Comparison of ENCODE assay signal across 8 mouse cellular contexts in genomic region chr11:115766356-115766943, GRCm38 (mm10). TPM values are rescaled to one million over a fixed set of nuclear protein-coding genes. Genes with fewer than 3 reads are reported as not detected.
DNase-seq lines count a peak whose midpoint lies in the region; ATAC-seq and TF ChIP-seq lines count a peak whose summit lies in the region.

No protein-coding gene starts in this region.

- H3K27me3 ChIP-seq in spleen, adult 2 months (ENCODE audit: control insufficient read depth, insufficient read depth, low read length) = no peaks in the 10 kb centered on the region
- no peaks in the 10 kb centered on the region for H3K27me3 ChIP-seq in kidney, embryonic 14.5 days (ENCODE audit: control insufficient read depth, insufficient read depth, low read length)

- peak overlapping the region; percentile 93; the same call in 1 of the 2 replicates for H3K4me3 ChIP-seq in spleen, adult 2 months (ENCODE audit: extremely low read depth, insufficient read depth, insufficient read length)
- H3K4me3 ChIP-seq in kidney, embryonic 14.5 days (ENCODE audit: low read length) = peak overlapping the region; percentile 81

- H3K9me3 ChIP-seq in kidney, embryonic 14.5 days (ENCODE audit: control insufficient read depth, low read length) = no peaks in the 10 kb centered on the region

- ATAC-seq in kidney, embryonic 14.5 days (ENCODE audit: low FRiP score, low TSS enrichment) = no peak

- H3K4me2 ChIP-seq in kidney, embryonic 14.5 days (replicated peaks; ENCODE audit: low read depth, low read length) = peak overlapping the region; percentile 80

- no peak for TF ChIP-seq POLR2A in spleen, adult 2 months (IDR thresholded peaks at IDR 0.05; ENCODE audit: low read depth, low read length)

- 34% methylated on average over 13 of the region's 13 CpGs for WGBS in spleen, adult 2 months
- WGBS in kidney, embryonic 14.5 days = 23% methylated on average over 13 of the region's 13 CpGs

- H3K4me1 ChIP-seq in spleen, adult 2 months (ENCODE audit: control insufficient read depth, insufficient read depth, insufficient read length) = peaks cover 5% of the 10 kb centered on the region; the same call in 1 of the 2 replicates
- H3K4me1 ChIP-seq in kidney, embryonic 14.5 days (ENCODE audit: control insufficient read depth, insufficient read depth, low read length) = peaks cover 24% of the 10 kb centered on the region

- 0 out of 2 replicates have a peak overlapping the region, but pooled peaks have one; percentile 55 for H3K27ac ChIP-seq in spleen, adult 2 months (ENCODE audit: insufficient read depth, low read length)
- H3K27ac ChIP-seq in kidney, embryonic 14.5 days (ENCODE audit: low read depth, low read length) = peak overlapping the region; percentile 87

- peak overlapping the region; percentile 78 for H3K9ac ChIP-seq in kidney, embryonic 14.5 days (ENCODE audit: low read depth, low read length)

- H3K36me3 ChIP-seq in spleen, adult 2 months (ENCODE audit: control insufficient read depth, insufficient read depth, low read length) = no peaks in the 10 kb centered on the region
- H3K36me3 ChIP-seq in kidney, embryonic 14.5 days (ENCODE audit: control insufficient read depth, insufficient read depth, low read length) = no peaks in the 10 kb centered on the region

- DNase-seq in spleen, adult 2 months (ENCODE audit: low read depth in 1 of 2, low spot score in 2 of 2) = no peak
- no peak for DNase-seq in spleen, postnatal 36 days (ENCODE audit: low spot score in 2 of 2)
- DNase-seq in heart, adult 8-10 months (ENCODE audit: low spot score) = peak; percentile 61
- peak; percentile 47 for DNase-seq in lung, postnatal 14 days
- no peak for DNase-seq in layer of hippocampus, postnatal 14 days (ENCODE audit: low spot score in 2 of 2)
- no peak for DNase-seq in left cerebral cortex, postnatal 36 days (ENCODE audit: low spot score in 2 of 2)
- no peak for DNase-seq in left cerebral cortex, postnatal 14 days (ENCODE audit: low spot score in 2 of 2)

- TF ChIP-seq CTCF in spleen, adult 2 months (IDR thresholded peaks at IDR 0.05; ENCODE audit: extremely low read depth, insufficient read depth, insufficient read length, insufficient replicate concordance) = no peak

- intact Hi-C loops in left cerebral cortex, postnatal 36 days (cut with DNase I) = loop anchor here (5.0 kb wide), 2 partner anchors 44 to 46 kb away; partner anchors contain the start of genes Caskin2 and Tsen54
- intact Hi-C loops in left cerebral cortex, postnatal 14 days (cut with DNase I) = no loop called here

RNA-seq across cellular contexts. Expression of gene Tmem94, which starts 1.2 kb away (rescaled TPM):
- polyA plus RNA-seq in spleen, adult 2 months (2012; rRNA removed) = 42.0 and 56.3 TPM in 2 replicates
- 100 to 1,000 TPM in 2 of 4 experiments, 10 to 100 TPM in 2; 96.2 to 103 (median 100) TPM for total RNA-seq in heart, adult 8-10 months (2022)
- polyA plus RNA-seq in kidney, embryonic 14.5 days (2014; fragmentation: Nextera tagmentation; extraction: Ambion mirVana) = 12.4 and 19.9 TPM in 2 replicates
- 10 to 100 TPM; 37.8 to 42.3 TPM for total RNA-seq in layer of hippocampus, postnatal 14 days (2021)
- 10 to 100 TPM; 54.9 to 69.9 TPM for total RNA-seq in left cerebral cortex, postnatal 36 days (2021)
- 10 to 100 TPM; 48.1 to 51.4 TPM for total RNA-seq in left cerebral cortex, postnatal 14 days (2021)

RNA-seq across cellular contexts. Expression of gene Caskin2, which starts 47.0 kb away (rescaled TPM):
- polyA plus RNA-seq in spleen, adult 2 months (2012; rRNA removed) = 13.2 and 15.9 TPM in 2 replicates
- total RNA-seq in heart, adult 8-10 months (2022) = 10 to 100 TPM; 40.3 to 48.2 (median 44.7) TPM
- polyA plus RNA-seq in kidney, embryonic 14.5 days (2014; fragmentation: Nextera tagmentation; extraction: Ambion mirVana) = 14.2 and 17.5 TPM in 2 replicates
- total RNA-seq in layer of hippocampus, postnatal 14 days (2021) = 10 to 100 TPM; 22.0 to 24.8 TPM
- total RNA-seq in left cerebral cortex, postnatal 36 days (2021) = 10 to 100 TPM; 19.1 to 19.9 TPM
- total RNA-seq in left cerebral cortex, postnatal 14 days (2021) = 10 to 100 TPM; 18.7 to 21.3 TPM

RNA-seq across cellular contexts. Expression of gene Tsen54, which starts 48.1 kb away (rescaled TPM):
- polyA plus RNA-seq in spleen, adult 2 months (2012; rRNA removed) = 30.8 and 42.9 TPM in 2 replicates
- total RNA-seq in heart, adult 8-10 months (2022) = 1 to 10 TPM; 6.9 to 8.8 (median 7.5) TPM
- 26.2 and 34.9 TPM in 2 replicates for polyA plus RNA-seq in kidney, embryonic 14.5 days (2014; fragmentation: Nextera tagmentation; extraction: Ambion mirVana)
- 10 to 100 TPM; 12.4 to 15.0 TPM for total RNA-seq in layer of hippocampus, postnatal 14 days (2021)
- total RNA-seq in left cerebral cortex, postnatal 36 days (2021) = 10 to 100 TPM; 10.6 to 16.0 TPM
- 10 to 100 TPM; 12.7 to 15.3 TPM for total RNA-seq in left cerebral cortex, postnatal 14 days (2021)

RNA-seq across cellular contexts. Expression of gene Llgl2, which starts 57.4 kb away (rescaled TPM):
- polyA plus RNA-seq in spleen, adult 2 months (2012; rRNA removed) = 26.1 and 26.7 TPM in 2 replicates
- 10 to 100 TPM; 15.7 to 31.8 (median 20.3) TPM for total RNA-seq in heart, adult 8-10 months (2022)
- polyA plus RNA-seq in kidney, embryonic 14.5 days (2014; fragmentation: Nextera tagmentation; extraction: Ambion mirVana) = 24.3 and 28.7 TPM in 2 replicates
- total RNA-seq in layer of hippocampus, postnatal 14 days (2021) = 1 to 10 TPM; 2.3 to 3.2 TPM
- total RNA-seq in left cerebral cortex, postnatal 36 days (2021) = 1 to 10 TPM; 2.6 to 3.9 TPM
- total RNA-seq in left cerebral cortex, postnatal 14 days (2021) = 1 to 10 TPM; 2.8 to 3.4 TPM

RNA-seq across cellular contexts. Expression of gene Grb2, which starts 58.1 kb away (rescaled TPM):
- polyA plus RNA-seq in spleen, adult 2 months (2012; rRNA removed) = 74.4 and 74.7 TPM in 2 replicates
- total RNA-seq in heart, adult 8-10 months (2022) = 100 to 1,000 TPM in 3 of 4 experiments, 10 to 100 TPM in 1; 93.7 to 126 (median 111) TPM
- polyA plus RNA-seq in kidney, embryonic 14.5 days (2014; fragmentation: Nextera tagmentation; extraction: Ambion mirVana) = 47.7 and 53.0 TPM in 2 replicates
- 100 to 1,000 TPM; 178 to 182 TPM for total RNA-seq in layer of hippocampus, postnatal 14 days (2021)
- 100 to 1,000 TPM; 175 to 190 TPM for total RNA-seq in left cerebral cortex, postnatal 36 days (2021)
- total RNA-seq in left cerebral cortex, postnatal 14 days (2021) = 100 to 1,000 TPM; 183 to 190 TPM

Comparison
In these comparisons a context has a peak if more than half of its experiments do, and no peak if none do; other contexts are left out.
1. DNase-seq: peak in heart, adult 8-10 months (single experiment) and lung, postnatal 14 days (single experiment); none in spleen, adult 2 months (0 of 2), spleen, postnatal 36 days (0 of 2), layer of hippocampus, postnatal 14 days (0 of 2), left cerebral cortex, postnatal 36 days (0 of 2) and left cerebral cortex, postnatal 14 days (0 of 2).